Mouse (Mus musculus): ENCODE results near the gene Irx4. TPM values are rescaled to one million over a fixed set of nuclear protein-coding genes. Genes with fewer than 3 reads are reported as not detected.

Irx4 gene
- total and polyA plus RNA-seq, 2 experiments from 2014 or later: 3.8 to 4.6 TPM

GRCm38 (mm10) chr13:73277361-73277760, 17.1 kb downstream of the Irx4 start:
- H3K4me2 ChIP-seq (ENCODE audit: low read depth, low read length): no peak overlapping the region
- TF ChIP-seq CTCF (IDR thresholded peaks at IDR 0.05; ENCODE audit: low read depth): no peak
- 88% methylated on average over 6 of the region's 6 CpGs for WGBS

GRCm38 (mm10) chr13:73277797-73278196, 17.5 kb downstream of the Irx4 start:
- H3K4me2 ChIP-seq (ENCODE audit: low read depth, low read length): no peak overlapping the region
- H3K27ac ChIP-seq: no peak overlapping the region
- DNase-seq (ENCODE audit: low spot score) (no peak), ATAC-seq (no peak)
- no peaks in the 10 kb centered on the region for H3K36me3 ChIP-seq (ENCODE audit: insufficient read depth, low read length)
- TF ChIP-seq CTCF (IDR thresholded peaks at IDR 0.05; ENCODE audit: low read depth): no peak
- no peak overlapping the region for H3K9ac ChIP-seq (replicated peaks; ENCODE audit: low read length)
- H3K4me1 ChIP-seq (ENCODE audit: insufficient read depth, low read length): no peaks in the 10 kb centered on the region
- 71% methylated on average over 1 of the region's 1 CpGs for WGBS
- no peak overlapping the region for H3K4me3 ChIP-seq (ENCODE audit: low read length)
- peaks cover 23% of the 10 kb centered on the region for H3K27me3 ChIP-seq (ENCODE audit: insufficient read depth, low read length)
- no peaks in the 10 kb centered on the region for H3K9me3 ChIP-seq (ENCODE audit: low read length)

More at GRCm38 (mm10) chr13:73277361-73277760, 17.1 kb downstream of the Irx4 start:
- Histone ChIP-seq H3K27me3 (ENCODE audit: insufficient read depth, low read length) (peaks cover 27% of the 10 kb centered on the region), H3K9ac (replicated peaks; ENCODE audit: low read length) (no peak overlapping the region), H3K27ac (no peak overlapping the region), H3K4me1 (ENCODE audit: insufficient read depth, low read length) (no peaks in the 10 kb centered on the region), H3K36me3 (ENCODE audit: insufficient read depth, low read length) (no peaks in the 10 kb centered on the region), H3K4me3 (ENCODE audit: low read length) (no peak overlapping the region), H3K9me3 (ENCODE audit: low read length) (no peaks in the 10 kb centered on the region)
- ATAC-seq (no peak), DNase-seq (ENCODE audit: low spot score) (no peak)

GRCm38 (mm10) chr13:73279196-73279595, 18.9 kb downstream of the Irx4 start:
- WGBS: 79% methylated on average over 1 of the region's 1 CpGs
- no peak for ATAC-seq
- H3K9me3 ChIP-seq (ENCODE audit: low read length): no peaks in the 10 kb centered on the region

GRCm38 (mm10) chr13:73282407-73282806, 22.1 kb downstream of the Irx4 start:
- no peak for TF ChIP-seq CTCF (IDR thresholded peaks at IDR 0.05; ENCODE audit: low read depth)
- H3K9me3 ChIP-seq (ENCODE audit: low read length): no peaks in the 10 kb centered on the region
- no peaks in the 10 kb centered on the region for H3K27me3 ChIP-seq (ENCODE audit: insufficient read depth, low read length)
- H3K27ac ChIP-seq: no peak overlapping the region
- ATAC-seq (no peak), DNase-seq (ENCODE audit: low spot score) (no peak)
- no peak overlapping the region for H3K4me2 ChIP-seq (ENCODE audit: low read depth, low read length)
- H3K4me3 ChIP-seq (ENCODE audit: low read length): no peak overlapping the region
- H3K9ac ChIP-seq (replicated peaks; ENCODE audit: low read length): no peak overlapping the region
- 88% methylated on average over 2 of the region's 2 CpGs for WGBS
- H3K4me1 ChIP-seq (ENCODE audit: insufficient read depth, low read length): no peaks in the 10 kb centered on the region
- no peaks in the 10 kb centered on the region for H3K36me3 ChIP-seq (ENCODE audit: insufficient read depth, low read length)

More at GRCm38 (mm10) chr13:73279196-73279595, 18.9 kb downstream of the Irx4 start:
- H3K9ac ChIP-seq (replicated peaks; ENCODE audit: low read length): no peak overlapping the region
- no peaks in the 10 kb centered on the region for H3K36me3 ChIP-seq (ENCODE audit: insufficient read depth, low read length)
- H3K27ac ChIP-seq: no peak overlapping the region
- no peak overlapping the region for H3K4me3 ChIP-seq (ENCODE audit: low read length)
- DNase-seq (ENCODE audit: low spot score): no peak
- no peaks in the 10 kb centered on the region for H3K4me1 ChIP-seq (ENCODE audit: insufficient read depth, low read length)
- 0 out of 2 replicates have a peak, but pooled peaks cover 11% of the 10 kb centered on the region for H3K27me3 ChIP-seq (ENCODE audit: insufficient read depth, low read length)
- TF ChIP-seq CTCF (IDR thresholded peaks at IDR 0.05; ENCODE audit: low read depth): no peak
- H3K4me2 ChIP-seq (ENCODE audit: low read depth, low read length): no peak overlapping the region

GRCm38 (mm10) chr13:73283534-73283933, 23.3 kb downstream of the Irx4 start:
- WGBS: 91% methylated on average over 1 of the region's 1 CpGs

GRCm38 (mm10) chr13:73290206-73290605, 29.9 kb downstream of the Irx4 start:
- DNase-seq (ENCODE audit: low spot score) (no peak), ATAC-seq (no peak)
- Histone ChIP-seq H3K4me2 (ENCODE audit: low read depth, low read length) (no peak overlapping the region), H3K4me1 (ENCODE audit: insufficient read depth, low read length) (no peaks in the 10 kb centered on the region), H3K27ac (no peak overlapping the region), H3K36me3 (ENCODE audit: insufficient read depth, low read length) (no peaks in the 10 kb centered on the region), H3K9ac (replicated peaks; ENCODE audit: low read length) (no peak overlapping the region), H3K4me3 (ENCODE audit: low read length) (no peak overlapping the region), H3K9me3 (ENCODE audit: low read length) (no peaks in the 10 kb centered on the region), H3K27me3 (ENCODE audit: insufficient read depth, low read length) (no peaks in the 10 kb centered on the region)
- WGBS: 84% methylated on average over 6 of the region's 6 CpGs
- TF ChIP-seq CTCF (IDR thresholded peaks at IDR 0.05; ENCODE audit: low read depth): no peak

More at GRCm38 (mm10) chr13:73283534-73283933, 23.3 kb downstream of the Irx4 start:
- no peaks in the 10 kb centered on the region for H3K9me3 ChIP-seq (ENCODE audit: low read length)
- TF ChIP-seq CTCF (IDR thresholded peaks at IDR 0.05; ENCODE audit: low read depth): no peak
- no peak overlapping the region for H3K4me3 ChIP-seq (ENCODE audit: low read length)
- H3K36me3 ChIP-seq (ENCODE audit: insufficient read depth, low read length): no peaks in the 10 kb centered on the region
- no peak overlapping the region for H3K9ac ChIP-seq (replicated peaks; ENCODE audit: low read length)
- H3K27me3 ChIP-seq (ENCODE audit: insufficient read depth, low read length): no peaks in the 10 kb centered on the region
- H3K4me2 ChIP-seq (ENCODE audit: low read depth, low read length): no peak overlapping the region
- H3K27ac ChIP-seq: no peak overlapping the region
- no peak for ATAC-seq
- no peak for DNase-seq (ENCODE audit: low spot score)
- no peaks in the 10 kb centered on the region for H3K4me1 ChIP-seq (ENCODE audit: insufficient read depth, low read length)

- no peak for ATAC-seq
These were observed 30.8 kb downstream of the Irx4 start for GRCm38 (mm10) chr13:73291102-73291501.

More at GRCm38 (mm10) chr13:73291102-73291501, 30.8 kb downstream of the Irx4 start:
- Histone ChIP-seq H3K4me3 (ENCODE audit: low read length) (no peak overlapping the region), H3K36me3 (ENCODE audit: insufficient read depth, low read length) (no peaks in the 10 kb centered on the region), H3K9me3 (ENCODE audit: low read length) (no peaks in the 10 kb centered on the region), H3K4me2 (ENCODE audit: low read depth, low read length) (no peak overlapping the region), H3K27me3 (ENCODE audit: insufficient read depth, low read length) (no peaks in the 10 kb centered on the region), H3K27ac (no peak overlapping the region), H3K4me1 (ENCODE audit: insufficient read depth, low read length) (no peaks in the 10 kb centered on the region), H3K9ac (replicated peaks; ENCODE audit: low read length) (no peak overlapping the region)
- WGBS: 29% methylated on average over 2 of the region's 2 CpGs
- no peak for TF ChIP-seq CTCF (IDR thresholded peaks at IDR 0.05; ENCODE audit: low read depth)
- no peak for DNase-seq (ENCODE audit: low spot score)

Data from hindbrain, postnatal 0 days (tissue).